8 mouse cellular contexts compared by ENCODE assay signal in the genomic region with DNA sequence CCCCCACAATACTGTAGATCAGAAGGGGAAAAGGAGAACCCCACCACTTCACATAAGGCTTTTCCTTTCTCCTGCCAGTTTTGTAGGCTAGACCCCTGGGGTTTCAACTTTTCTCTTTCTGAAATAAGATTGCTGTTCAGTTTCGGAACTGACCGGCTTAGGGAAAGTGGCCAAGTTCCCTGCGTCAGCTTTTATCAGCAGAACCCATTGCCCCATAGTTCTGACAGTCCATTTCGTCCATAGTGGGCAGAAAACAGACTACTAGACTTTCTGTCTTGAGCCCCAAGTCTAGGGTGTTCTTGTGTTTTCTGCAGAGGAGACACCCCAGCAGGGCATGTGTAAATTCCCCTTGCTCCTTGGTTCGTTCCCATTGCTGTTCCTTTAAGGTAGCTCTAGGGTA.
DNase-seq lines count a peak whose midpoint lies in the region; ATAC-seq lines count a peak whose summit lies in the region.

No protein-coding gene starts in this region.

- no peak overlapping the region; the same call in 1 of the 2 replicates for H3K4me2 ChIP-seq in forebrain, embryonic 16.5 days (ENCODE audit: low read length)
- peak overlapping the region; percentile 82 for H3K4me2 ChIP-seq in liver, embryonic 12.5 days
- peak overlapping the region; percentile 94 for H3K4me2 ChIP-seq in stomach, embryonic 15.5 days

- H3K4me1 ChIP-seq in forebrain, embryonic 10.5 days = peaks cover 29% of the 10 kb centered on the region
- peaks cover 23% of the 10 kb centered on the region for H3K4me1 ChIP-seq in forebrain, embryonic 16.5 days (replicated peaks; ENCODE audit: control insufficient read depth, insufficient read depth, low read length)
- H3K4me1 ChIP-seq in liver, embryonic 12.5 days = peaks cover 33% of the 10 kb centered on the region
- peaks cover 14% of the 10 kb centered on the region; the same call in 1 of the 2 replicates for H3K4me1 ChIP-seq in stomach, embryonic 15.5 days

- no peak overlapping the region for H3K9ac ChIP-seq in forebrain, embryonic 16.5 days (replicated peaks; ENCODE audit: low read depth, low read length)
- H3K9ac ChIP-seq in liver, embryonic 12.5 days = no peak overlapping the region
- no peak overlapping the region for H3K9ac ChIP-seq in stomach, embryonic 15.5 days

- H3K36me3 ChIP-seq in forebrain, embryonic 10.5 days (replicated peaks) = no peaks in the 10 kb centered on the region
- no peaks in the 10 kb centered on the region for H3K36me3 ChIP-seq in forebrain, embryonic 16.5 days (ENCODE audit: control insufficient read depth, insufficient read depth)
- H3K36me3 ChIP-seq in liver, embryonic 12.5 days = no peaks in the 10 kb centered on the region
- no peaks in the 10 kb centered on the region for H3K36me3 ChIP-seq in stomach, embryonic 15.5 days

- peak overlapping the region; percentile 89 for H3K4me3 ChIP-seq in forebrain, embryonic 10.5 days
- no peak overlapping the region for H3K4me3 ChIP-seq in forebrain, embryonic 16.5 days (replicated peaks; ENCODE audit: low read length)
- H3K4me3 ChIP-seq in liver, embryonic 12.5 days = peak overlapping the region; percentile 63; the same call in 1 of the 2 replicates
- H3K4me3 ChIP-seq in stomach, embryonic 15.5 days (replicated peaks) = no peak overlapping the region

- no peak overlapping the region for H3K27ac ChIP-seq in forebrain, embryonic 10.5 days
- H3K27ac ChIP-seq in forebrain, embryonic 16.5 days (ENCODE audit: low read length) = no peak overlapping the region
- no peak overlapping the region for H3K27ac ChIP-seq in liver, embryonic 12.5 days
- H3K27ac ChIP-seq in stomach, embryonic 15.5 days = no peak overlapping the region

- WGBS in forebrain, embryonic 10.5 days = 63% methylated on average over 5 of the region's 5 CpGs
- 53% methylated on average over 5 of the region's 5 CpGs for WGBS in forebrain, embryonic 16.5 days
- 59% methylated on average over 5 of the region's 5 CpGs for WGBS in liver, embryonic 12.5 days (ENCODE audit: insufficient replicate concordance)
- WGBS in stomach, embryonic 15.5 days = 71% methylated on average over 5 of the region's 5 CpGs

- no peak for DNase-seq in forebrain, embryonic 10.5 days (ENCODE audit: extremely low spot score, low spot score)
- DNase-seq in lung, postnatal 14 days = peak; percentile 23
- DNase-seq in lung, adult 18-20 months = no peak
- DNase-seq in left cerebral cortex, postnatal 4 days = no peak
- DNase-seq in layer of hippocampus, adult 9-10 months (ENCODE audit: low spot score) = no peak

- intact Hi-C loops in left cerebral cortex, postnatal 4 days (cut with DNase I) = loop anchor here (5.0 to 10.0 kb wide), 2 partner anchors 80 to 287 kb away; no protein-coding TSS in a partner anchor

- peaks cover 28% of the 10 kb centered on the region for H3K27me3 ChIP-seq in forebrain, embryonic 10.5 days (ENCODE audit: poor library complexity, severe bottlenecking)
- no peaks in the 10 kb centered on the region for H3K27me3 ChIP-seq in forebrain, embryonic 16.5 days (replicated peaks; ENCODE audit: control insufficient read depth, insufficient read depth, low read length)
- H3K27me3 ChIP-seq in liver, embryonic 12.5 days (replicated peaks) = peaks cover 27% of the 10 kb centered on the region
- no peaks in the 10 kb centered on the region for H3K27me3 ChIP-seq in stomach, embryonic 15.5 days (replicated peaks)

- no peak for ATAC-seq in forebrain, embryonic 16.5 days
- no peak for ATAC-seq in liver, embryonic 12.5 days
- ATAC-seq in stomach, embryonic 15.5 days (ENCODE audit: insufficient read depth, low FRiP score, low read depth) = no peak

- H3K9me3 ChIP-seq in forebrain, embryonic 10.5 days = no peaks in the 10 kb centered on the region
- no peaks in the 10 kb centered on the region for H3K9me3 ChIP-seq in forebrain, embryonic 16.5 days (ENCODE audit: control insufficient read depth, low read length)
- H3K9me3 ChIP-seq in liver, embryonic 12.5 days (replicated peaks) = no peaks in the 10 kb centered on the region
- H3K9me3 ChIP-seq in stomach, embryonic 15.5 days = no peaks in the 10 kb centered on the region

Comparison
In these comparisons a context has a peak if more than half of its experiments do, and no peak if none do; other contexts are left out.
1. H3K4me3 ChIP-seq: peak in forebrain, embryonic 10.5 days (single experiment) and liver, embryonic 12.5 days (single experiment); none in forebrain, embryonic 16.5 days (single experiment) and stomach, embryonic 15.5 days (single experiment).